Mouse (Mus musculus) forebrain, embryonic 11.5 days (tissue): ENCODE data around the gene Nav2. TPM values are rescaled to one million over a fixed set of nuclear protein-coding genes. Genes with fewer than 3 reads are reported as not detected.

Experiments used
- ATAC-seq: fragments of 200-750 bp; cut with Nextera tagmentation; replicated peaks from 2 replicates; pipeline ENCODE4 v1.8.0; 2017; ENCODE audit warnings: moderate TSS enrichment; ENCODE audit not compliant: low FRiP score
- DNase-seq: peaks from one replicate; pipeline ENCODE4 v3.0.0-alpha.2; 2017; ENCODE audit warnings: low spot score
- H3K27ac ChIP-seq: fragments of 300-500 bp; sonication (generic); 2 replicates; pipeline ENCODE4 v1.5.1; 2014; ENCODE audit warnings: low read depth, low read length
- H3K27me3 ChIP-seq: fragments of 300-500 bp; sonication (generic); 2 replicates; pipeline ENCODE4 v1.6.1; 2014; ENCODE audit warnings: mild to moderate bottlenecking, low read length, mixed read lengths; ENCODE audit not compliant: control insufficient read depth, insufficient read depth
- H3K36me3 ChIP-seq: fragments of 300-500 bp; sonication (generic); 2 replicates; pipeline ENCODE4 v1.6.1; 2014; ENCODE audit warnings: mild to moderate bottlenecking, low read length, moderate library complexity, mixed read lengths; ENCODE audit not compliant: control insufficient read depth, insufficient read depth
- H3K4me1 ChIP-seq: fragments of 300-500 bp; sonication (generic); replicated peaks from 2 replicates; pipeline ENCODE4 v1.6.1; 2014; ENCODE audit warnings: low read length, mixed read lengths; ENCODE audit not compliant: control insufficient read depth, insufficient read depth
- H3K4me2 ChIP-seq: fragments of 300-500 bp; sonication (generic); 2 replicates; pipeline ENCODE4 v1.6.1; 2014; ENCODE audit warnings: low read depth, mild to moderate bottlenecking, low read length, moderate library complexity, mixed read lengths; ENCODE audit not compliant: severe bottlenecking
- H3K4me3 ChIP-seq: fragments of 300-500 bp; sonication (generic); 2 replicates; pipeline ENCODE4 v1.5.1; 2014; ENCODE audit warnings: low read depth, low read length
- H3K9ac ChIP-seq: fragments of 300-500 bp; sonication (generic); 2 replicates; pipeline ENCODE4 v1.6.1; 2014; ENCODE audit warnings: low read length
- H3K9me3 ChIP-seq: fragments of 300-500 bp; sonication (generic); 2 replicates; pipeline ENCODE4 v1.6.1; 2016; ENCODE audit warnings: low read length, mixed read lengths; ENCODE audit not compliant: control insufficient read depth
- WGBS: fragments of 180-500 bp; shearing (Covaris S2); extraction: QIAGEN DNeasy Blood & Tissue Kit; methylation state at CpG from one replicate; pipeline ENCODE4 v1.1.7; 2014; 5-methylcytosine and 5-hydroxymethylcytosine counted together
- polyA plus RNA-seq: library from polyadenylated mRNA; unstranded; fragments of >200 nt; fragmentation: Nextera tagmentation; extraction: Ambion mirVana; gene quantifications from 2 replicates; pipeline ENCODE4 v1.2.1, GENCODE M21; 2014

Nav2 gene
- polyA plus RNA-seq, 1 experiment from 2014 or later: 7.2 TPM

GRCm38 (mm10) chr7:49303600-49304411 lies 395.3 kb downstream of the Nav2 start:
- H3K9ac ChIP-seq: peak overlapping the region; percentile 54; the same call in 1 of the 2 replicates
- H3K27me3 ChIP-seq: peaks cover 10% of the 10 kb centered on the region
- no peaks in the 10 kb centered on the region for H3K36me3 ChIP-seq
- H3K4me1 ChIP-seq: peaks cover 9% of the 10 kb centered on the region; the same call in 1 of the 2 replicates
- peak; percentile 70 for DNase-seq
- H3K27ac ChIP-seq: no peak overlapping the region
- no peaks in the 10 kb centered on the region for H3K9me3 ChIP-seq
- H3K4me3 ChIP-seq: peak overlapping the region; percentile 32
- ATAC-seq: peak; percentile 78
- peak overlapping the region; percentile 82 for H3K4me2 ChIP-seq
- 3% methylated on average over 30 of the region's 31 CpGs for WGBS

- Histone ChIP-seq H3K4me3 (no peak overlapping the region), H3K9me3 (no peaks in the 10 kb centered on the region), H3K27me3 (peaks cover 10% of the 10 kb centered on the region), H3K36me3 (no peaks in the 10 kb centered on the region), H3K4me2 (no peak overlapping the region), H3K9ac (no peak overlapping the region), H3K4me1 (peaks cover 9% of the 10 kb centered on the region; the same call in 1 of the 2 replicates), H3K27ac (no peak overlapping the region)
- DNase-seq (no peak), ATAC-seq (no peak)
- WGBS: 84% methylated on average over 6 of the region's 6 CpGs
Observed at GRCm38 (mm10) chr7:49307717-49308116, 399.2 kb downstream of the Nav2 start.

GRCm38 (mm10) chr7:49309746-49310145 lies 401.2 kb downstream of the Nav2 start:
- peaks cover 5% of the 10 kb centered on the region for H3K27me3 ChIP-seq
- ATAC-seq (no peak), DNase-seq (no peak)
- no peak overlapping the region for H3K4me2 ChIP-seq
- H3K4me3 ChIP-seq: no peak overlapping the region
- H3K36me3 ChIP-seq: no peaks in the 10 kb centered on the region
- H3K27ac ChIP-seq: no peak overlapping the region
- H3K4me1 ChIP-seq: peaks cover 3% of the 10 kb centered on the region; the same call in 1 of the 2 replicates
- WGBS: 78% methylated on average over 5 of the region's 5 CpGs
- no peaks in the 10 kb centered on the region for H3K9me3 ChIP-seq
- H3K9ac ChIP-seq: no peak overlapping the region

GRCm38 (mm10) chr7:49313945-49314344 lies 405.4 kb downstream of the Nav2 start:
- Histone ChIP-seq H3K9me3 (no peaks in the 10 kb centered on the region), H3K36me3 (no peaks in the 10 kb centered on the region)

GRCm38 (mm10) chr7:49315033-49315432 lies 406.5 kb downstream of the Nav2 start:
- WGBS: 65% methylated on average over 3 of the region's 3 CpGs
- Histone ChIP-seq H3K9me3 (no peaks in the 10 kb centered on the region), H3K9ac (no peak overlapping the region), H3K27ac (no peak overlapping the region), H3K36me3 (no peaks in the 10 kb centered on the region), H3K4me3 (no peak overlapping the region), H3K4me2 (no peak overlapping the region), H3K27me3 (no peaks in the 10 kb centered on the region), H3K4me1 (no peaks in the 10 kb centered on the region)
- ATAC-seq: no peak
- DNase-seq: no peak

More at GRCm38 (mm10) chr7:49313945-49314344, 405.4 kb downstream of the Nav2 start:
- DNase-seq: no peak
- Histone ChIP-seq H3K4me1 (no peaks in the 10 kb centered on the region), H3K9ac (no peak overlapping the region), H3K4me2 (no peak overlapping the region), H3K4me3 (no peak overlapping the region), H3K27me3 (no peaks in the 10 kb centered on the region), H3K27ac (no peak overlapping the region)
- ATAC-seq: no peak
- WGBS: 88% methylated on average over 7 of the region's 7 CpGs

- Histone ChIP-seq H3K4me3 (no peak overlapping the region), H3K27me3 (no peaks in the 10 kb centered on the region), H3K9ac (no peak overlapping the region), H3K36me3 (no peaks in the 10 kb centered on the region), H3K27ac (no peak overlapping the region), H3K9me3 (no peaks in the 10 kb centered on the region), H3K4me1 (no peaks in the 10 kb centered on the region), H3K4me2 (no peak overlapping the region)
- DNase-seq: no peak
- ATAC-seq: no peak
- 72% methylated on average over 3 of the region's 3 CpGs for WGBS
Observed at GRCm38 (mm10) chr7:49316600-49316999, 408.1 kb downstream of the Nav2 start.

GRCm38 (mm10) chr7:49318183-49318897 lies 409.8 kb downstream of the Nav2 start:
- Histone ChIP-seq H3K27ac (no peak overlapping the region), H3K4me1 (no peaks in the 10 kb centered on the region), H3K4me2 (no peak overlapping the region), H3K27me3 (no peaks in the 10 kb centered on the region), H3K9me3 (no peaks in the 10 kb centered on the region), H3K4me3 (no peak overlapping the region), H3K36me3 (no peaks in the 10 kb centered on the region), H3K9ac (no peak overlapping the region)
- ATAC-seq: no peak
- 91% methylated on average over 15 of the region's 15 CpGs for WGBS
- DNase-seq: no peak

GRCm38 (mm10) chr7:49318898-49319293 lies 410.4 kb downstream of the Nav2 start:
- Histone ChIP-seq H3K9me3 (no peaks in the 10 kb centered on the region), H3K4me3 (no peak overlapping the region), H3K4me1 (no peaks in the 10 kb centered on the region), H3K27me3 (no peaks in the 10 kb centered on the region), H3K27ac (no peak overlapping the region), H3K36me3 (no peaks in the 10 kb centered on the region), H3K9ac (no peak overlapping the region), H3K4me2 (no peak overlapping the region)
- DNase-seq: no peak
- no peak for ATAC-seq
- 87% methylated on average over 8 of the region's 8 CpGs for WGBS
